Mouse (Mus musculus): ENCODE results near the gene Zfp952.
A peak's percentile ranks its signal among the peaks of the same experiment; 100 is the strongest.
"Not testable (repeated sequence)": the region's sequence is repeated elsewhere in the genome, so short reads cannot be mapped to it uniquely, and the experiment has no call there.

Zfp952 gene

DNA sequence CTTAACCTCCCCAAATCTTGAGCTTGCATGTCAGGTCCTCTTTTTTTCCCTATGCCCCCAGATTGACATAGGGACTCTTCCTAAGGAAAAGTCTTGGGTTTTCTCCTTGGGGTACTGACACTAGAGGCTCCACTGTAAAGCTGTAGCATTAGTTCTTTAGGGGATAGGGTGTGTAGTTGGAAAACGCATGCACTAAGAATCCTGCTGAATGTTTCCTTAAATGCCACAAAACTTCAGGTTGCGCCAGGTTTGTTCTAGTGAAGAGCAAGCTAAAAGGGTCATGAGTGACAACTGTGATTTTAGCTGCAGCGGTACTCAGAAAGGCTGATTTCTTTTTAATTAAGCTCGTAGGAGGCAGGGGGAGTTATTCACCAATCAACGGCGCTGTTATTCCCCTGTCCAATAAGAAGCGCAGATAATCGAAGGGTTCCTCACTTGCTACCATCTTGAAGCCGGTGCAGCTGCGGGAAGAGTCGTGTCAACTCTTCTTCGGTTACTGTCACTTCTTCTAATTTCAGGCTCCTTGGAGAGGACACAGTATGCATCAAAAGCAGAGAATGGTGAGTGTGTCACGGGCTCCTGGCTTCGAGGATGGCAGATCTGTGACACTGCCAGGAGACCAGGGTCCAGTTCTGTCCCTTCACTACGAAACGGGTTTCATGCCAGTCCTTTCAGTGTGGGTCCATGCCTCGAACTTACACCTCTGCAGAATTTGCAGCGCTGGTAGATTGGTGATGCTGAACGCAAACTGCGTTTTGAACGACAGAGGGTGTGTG is at the start of gene Zfp952:
Gene Zfp952 (plus strand): TSS at position 431 of the 776 bp plus-strand sequence.
- DNase-seq (ENCODE audit: low spot score in 2 of 2): peak; percentile 72 to 73

DNA sequence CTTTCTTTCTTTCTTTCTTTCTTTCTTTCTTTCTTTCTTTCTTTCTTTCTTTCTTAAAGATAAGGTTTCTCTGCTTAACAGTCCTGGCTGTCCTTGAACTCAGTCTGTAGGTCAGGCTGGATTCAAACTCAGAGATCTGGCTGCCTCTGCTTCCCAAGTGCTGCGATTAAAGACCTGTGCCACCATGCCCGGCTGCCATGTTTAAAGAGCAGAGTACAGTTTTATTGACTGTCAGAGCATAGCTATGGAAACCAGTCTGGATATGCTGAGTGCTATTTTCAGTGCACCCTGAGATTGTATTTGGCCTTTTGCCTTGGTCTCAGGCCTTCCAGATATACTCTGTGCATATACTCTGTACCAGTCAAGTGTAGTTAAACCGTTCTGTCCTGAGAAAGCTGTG is 49.3 kb upstream of the Zfp952 start:
- DNase-seq (ENCODE audit: low spot score in 2 of 2): no peak

DNA sequence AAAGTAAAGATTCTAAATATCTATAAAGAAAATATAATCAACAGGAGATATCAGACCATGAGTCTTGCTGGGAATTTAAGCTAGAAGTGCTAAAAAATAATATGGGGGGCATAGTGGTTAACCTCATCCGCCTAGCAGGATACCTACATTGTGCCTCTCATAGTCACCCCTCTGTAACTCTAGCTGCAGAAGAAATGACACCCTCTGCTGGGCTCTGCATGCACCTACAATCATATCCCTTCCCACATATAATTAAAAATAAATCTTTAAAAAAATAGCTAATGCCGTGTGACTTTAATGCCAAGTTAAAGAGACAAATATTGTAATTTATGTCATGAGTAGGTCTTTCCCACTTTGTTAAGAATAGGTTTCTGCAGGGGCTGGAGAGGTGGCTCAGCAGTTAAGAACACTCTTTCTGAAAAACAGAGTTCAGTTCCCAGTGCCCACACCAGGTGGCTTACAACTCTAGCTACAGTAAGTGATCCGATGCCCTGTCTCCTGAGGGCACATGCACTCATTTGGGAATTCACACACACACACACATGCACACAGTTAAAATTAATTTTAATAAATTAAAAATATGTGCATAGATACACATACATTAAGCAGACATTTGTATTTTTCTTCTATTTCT is 48.4 kb upstream of the Zfp952 start:
- DNase-seq (ENCODE audit: low spot score in 2 of 2): no peak

DNA sequence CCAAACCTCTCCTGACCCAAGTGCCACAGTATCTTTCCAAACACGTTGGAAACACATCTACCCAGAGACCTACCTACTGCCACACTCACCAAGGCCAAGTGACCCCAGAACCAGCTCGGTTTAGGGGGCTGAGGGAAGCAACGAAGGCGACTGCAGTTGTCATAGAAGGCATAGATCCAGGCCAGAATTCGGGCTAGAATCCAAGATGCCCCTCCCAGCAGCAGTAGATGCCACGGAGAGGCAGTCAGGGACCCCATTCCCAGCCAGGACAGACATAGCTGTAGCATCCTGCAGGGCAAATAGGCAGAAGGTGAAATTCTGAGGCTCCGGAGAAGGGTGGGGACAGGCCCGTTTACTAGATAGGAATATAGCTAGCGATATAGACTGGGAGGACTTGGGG is 46.2 kb upstream of the Zfp952 start:
- DNase-seq (ENCODE audit: low spot score in 2 of 2): no peak

DNA sequence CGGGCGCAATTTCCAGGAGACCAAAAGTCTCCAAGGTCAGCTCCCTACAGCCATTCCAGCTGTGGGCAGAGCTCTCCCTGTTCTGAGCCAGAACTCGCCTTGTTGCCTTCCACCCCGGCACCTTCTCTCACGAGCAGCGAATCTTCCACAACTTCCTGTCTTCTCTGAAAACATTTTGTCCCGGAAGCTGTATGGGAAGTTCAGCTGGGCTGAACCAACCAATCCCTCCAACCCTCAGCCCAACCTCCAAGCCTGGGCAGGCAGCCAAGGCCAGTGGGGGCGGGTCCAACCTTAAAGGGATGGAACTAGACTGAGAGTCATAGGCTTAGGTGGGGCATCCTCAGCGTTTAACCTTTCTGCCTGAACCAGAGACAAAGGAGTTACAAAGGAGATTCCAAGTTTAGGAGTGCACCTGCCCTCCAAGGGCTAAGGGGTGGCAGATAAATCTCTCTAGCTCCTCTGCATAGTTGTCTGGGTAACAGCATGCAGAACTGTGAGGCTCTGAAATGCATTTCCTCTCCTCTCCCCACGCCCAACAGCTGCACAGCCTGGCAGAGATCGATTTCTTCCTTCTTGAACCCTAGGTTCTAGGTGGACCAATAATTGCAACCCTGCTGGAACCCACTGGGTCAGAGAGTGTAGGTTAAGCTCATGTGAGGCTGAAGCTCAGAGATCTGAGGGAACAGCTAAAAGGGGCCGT is 45.6 kb upstream of the Zfp952 start, which contains the start of gene Cyp4f13:
Gene Cyp4f13 (minus strand): TSS at position 188 of the 700 bp plus-strand sequence.
- peak; percentile 98 to 99 for DNase-seq (ENCODE audit: low spot score in 2 of 2)

DNA sequence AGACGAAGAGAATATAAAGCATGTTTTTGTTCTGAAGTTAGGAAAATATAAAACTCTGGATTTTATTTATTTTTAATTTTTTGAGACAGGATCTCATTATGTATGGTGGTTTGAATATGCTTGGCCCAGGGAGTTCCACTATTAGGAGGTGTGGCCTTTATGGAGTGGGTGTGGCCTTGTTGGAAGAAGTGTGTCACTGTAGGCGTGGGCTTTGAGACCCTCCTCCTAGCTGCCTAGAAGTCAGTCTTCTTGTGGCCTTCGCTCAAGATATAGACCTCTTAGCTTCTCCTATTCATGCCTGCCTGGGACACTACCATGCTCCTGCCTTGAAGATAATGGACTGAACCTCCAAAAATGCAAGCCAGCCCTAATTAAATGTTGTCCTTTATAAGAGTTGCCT is 42.8 kb upstream of the Zfp952 start:
- no peak for DNase-seq (ENCODE audit: low spot score in 2 of 2)

DNA sequence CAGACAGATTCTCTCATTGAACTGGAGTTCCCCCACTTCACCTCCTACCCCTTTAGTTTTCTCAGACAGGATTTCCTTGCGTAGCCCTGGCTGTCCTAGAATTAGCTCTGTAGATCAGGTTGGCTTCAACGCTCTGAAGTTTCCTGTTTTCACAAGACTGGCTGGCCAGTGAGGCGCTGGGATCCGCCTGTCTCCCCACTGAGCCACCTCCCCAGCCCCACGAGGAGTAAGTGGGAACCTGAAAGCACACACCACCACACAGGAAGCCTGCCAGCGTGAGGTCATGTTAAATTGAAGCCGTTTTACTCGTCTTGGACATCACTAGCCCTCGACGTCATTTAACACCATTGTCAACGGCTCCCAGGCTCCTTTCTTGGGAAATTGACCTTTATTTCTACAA is 41.9 kb upstream of the Zfp952 start:
- DNase-seq (ENCODE audit: low spot score in 2 of 2): no peak

DNA sequence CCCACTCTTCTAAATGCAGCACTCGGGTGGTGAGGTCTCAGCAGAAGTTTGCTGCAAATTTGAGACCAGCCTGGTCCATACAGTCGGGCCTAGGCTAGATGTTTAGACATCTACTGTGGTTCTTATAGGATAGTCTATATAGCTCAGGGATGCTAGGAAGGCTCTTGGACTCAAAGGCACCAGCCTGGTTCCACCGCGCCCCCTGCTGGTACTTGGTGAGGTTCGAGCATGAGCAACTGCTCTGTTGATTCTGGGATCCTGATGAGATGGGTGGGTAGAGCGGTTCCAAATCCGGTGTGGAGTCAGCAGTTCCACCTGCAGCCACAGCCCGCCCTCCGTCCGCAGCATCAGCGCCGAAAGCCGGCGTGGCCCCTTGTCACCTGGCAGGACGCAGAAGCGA is 41.5 kb upstream of the Zfp952 start:
- DNase-seq (ENCODE audit: low spot score in 2 of 2): peak; percentile 57 to 72

DNA sequence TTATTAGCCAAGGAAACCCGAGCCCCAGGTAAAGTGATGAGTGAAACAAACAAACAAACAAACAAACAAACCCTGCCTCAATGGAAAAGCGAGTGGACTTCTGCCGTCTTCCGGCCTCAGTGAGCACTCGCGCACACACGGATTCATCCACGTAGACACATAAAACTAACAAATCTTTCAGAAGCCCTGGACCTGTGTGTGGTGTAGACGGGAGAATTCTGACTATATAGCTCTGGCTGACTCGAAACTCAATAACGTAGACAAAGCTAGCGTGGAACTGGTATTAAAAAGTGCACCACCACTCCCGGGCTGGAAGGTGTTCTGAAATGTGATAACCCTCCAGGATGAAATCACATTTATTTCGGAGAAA is 27.7 kb upstream of the Zfp952 start:
- DNase-seq (ENCODE audit: low spot score in 2 of 2): no peak

DNA sequence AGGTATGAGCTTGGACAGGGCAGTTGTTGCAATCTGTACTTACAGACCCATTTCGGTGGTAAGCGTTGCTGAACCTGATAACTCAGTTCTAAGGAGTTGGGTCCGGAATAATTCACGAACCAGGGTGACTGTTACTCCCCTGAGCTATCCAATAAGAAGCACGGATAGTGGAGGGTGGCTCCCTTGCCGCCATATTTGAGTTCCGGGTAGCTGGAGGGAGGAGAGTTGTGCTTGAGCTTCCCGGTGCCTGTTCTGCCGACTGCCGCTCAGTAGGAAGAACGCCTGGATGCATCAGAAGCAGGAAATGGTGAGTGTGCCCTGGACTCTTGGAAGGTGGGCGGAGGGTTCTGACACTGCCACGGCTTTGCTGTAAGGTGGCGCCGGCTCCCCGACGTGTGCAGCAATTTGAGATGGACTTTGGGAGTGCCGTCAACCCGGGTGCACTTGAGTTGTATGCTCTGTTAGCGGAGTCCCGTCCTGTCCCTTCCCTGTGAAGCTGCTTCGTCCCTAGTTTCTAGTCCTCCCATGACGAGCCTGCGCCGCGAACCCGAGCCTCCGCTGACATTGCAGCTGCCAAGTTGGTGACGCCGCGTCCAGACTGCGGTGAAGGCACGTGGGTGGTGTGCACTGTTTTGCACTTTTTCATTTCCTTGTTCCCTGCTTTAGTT is 27.2 kb upstream of the Zfp952 start, which contains the start of gene Zfp472:
Gene Zfp472 (plus strand): TSS at position 192 of the 668 bp plus-strand sequence.
- peak; percentile 82 to 90 for DNase-seq (ENCODE audit: low spot score in 2 of 2)

DNA sequence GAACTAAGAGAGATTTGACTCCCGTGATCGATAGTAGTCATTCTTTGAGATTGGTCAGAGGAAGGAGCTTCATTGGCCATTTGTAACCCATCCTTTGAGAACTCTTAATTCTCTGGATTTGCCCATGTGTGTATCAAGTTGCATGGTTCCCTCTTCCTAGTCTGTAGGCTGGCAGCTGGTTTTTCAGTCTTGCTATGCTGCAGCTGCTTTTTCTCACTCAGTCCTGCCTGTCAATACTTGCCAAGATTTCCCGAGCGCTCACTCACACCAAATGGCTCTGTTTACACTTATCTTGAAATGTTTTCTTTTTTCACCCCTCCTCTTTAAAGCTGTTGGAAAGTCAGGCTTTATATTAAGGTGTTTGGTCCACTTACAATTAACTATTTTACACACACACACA is 11.6 kb upstream of the Zfp952 start:
- DNase-seq (ENCODE audit: low spot score in 2 of 2): no peak

DNA sequence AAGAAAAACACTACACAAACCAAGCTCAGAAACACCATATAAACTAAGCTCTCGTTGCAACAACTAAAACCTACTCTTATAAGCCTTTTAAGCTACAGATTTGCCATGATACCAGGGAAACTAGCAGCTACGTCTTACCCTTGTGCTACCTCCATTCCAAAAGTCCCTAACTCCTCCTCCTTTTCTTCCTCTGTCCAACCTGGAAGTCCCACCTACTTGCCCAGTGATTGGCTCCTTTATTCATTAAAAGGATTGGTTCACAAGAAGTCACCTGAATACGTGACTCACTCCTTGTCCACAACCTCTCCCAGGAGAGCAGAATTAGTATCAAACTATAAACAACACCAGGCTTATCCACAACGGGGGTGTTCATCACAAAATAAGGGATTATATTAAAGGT is 6.6 kb upstream of the Zfp952 start:
- no peak for DNase-seq (ENCODE audit: low spot score in 2 of 2)

DNA sequence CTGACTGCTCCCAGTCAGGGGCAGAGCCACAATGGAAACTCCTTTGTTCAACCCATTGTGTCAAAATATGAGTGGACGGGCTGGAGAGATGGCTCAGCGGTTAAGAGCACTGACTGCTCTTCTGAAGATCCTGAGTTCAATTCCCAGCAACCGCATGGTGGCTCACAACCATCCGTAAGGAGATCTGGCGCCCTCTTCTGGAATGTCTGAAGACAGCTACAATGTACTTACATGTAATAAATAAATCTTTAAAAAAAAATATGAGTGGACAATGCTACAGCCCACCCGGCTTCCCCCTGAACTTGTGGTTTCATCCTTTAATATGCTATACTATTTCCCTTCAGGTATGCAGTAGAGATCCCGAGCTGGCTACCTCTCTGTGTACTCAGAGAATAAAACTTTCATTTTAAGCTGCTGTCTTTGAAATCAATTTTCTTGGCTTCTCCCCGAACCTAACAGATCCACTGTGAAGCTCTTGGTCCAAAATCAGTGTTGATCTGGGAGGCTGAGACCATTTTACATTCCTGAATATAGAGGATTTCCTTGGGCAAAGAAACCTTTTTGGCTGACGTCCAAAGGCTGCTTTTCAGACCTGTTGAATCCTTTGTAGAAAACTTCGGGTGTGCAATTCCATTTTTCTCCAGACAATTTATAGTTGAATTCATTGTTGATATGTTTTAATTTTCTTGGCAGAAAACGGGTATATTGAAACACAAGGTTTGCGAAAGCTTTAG is 797 bp upstream of the Zfp952 start:
- no peak for DNase-seq (ENCODE audit: low spot score in 2 of 2)

DNA sequence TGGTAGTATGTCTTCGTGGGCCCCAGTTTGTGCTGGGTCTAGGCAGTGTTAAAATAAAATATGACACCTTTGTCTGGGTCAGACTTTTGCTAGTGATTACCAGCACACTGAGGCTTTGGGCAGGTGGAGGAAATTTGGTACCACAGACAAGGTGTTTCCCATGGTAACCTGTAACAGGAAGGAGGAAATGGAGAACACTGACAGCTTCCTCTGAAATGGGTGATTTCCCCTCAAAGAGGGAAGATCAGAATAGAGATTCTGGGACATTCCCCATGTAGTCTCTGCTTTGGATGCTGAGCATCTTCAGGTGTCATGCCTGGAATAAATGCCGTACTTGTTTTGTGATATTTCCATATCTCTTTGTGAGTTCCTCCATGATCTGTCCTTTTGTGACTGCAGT is 5.6 kb downstream of the Zfp952 start:
- no peak for DNase-seq (ENCODE audit: low spot score in 2 of 2)

DNA sequence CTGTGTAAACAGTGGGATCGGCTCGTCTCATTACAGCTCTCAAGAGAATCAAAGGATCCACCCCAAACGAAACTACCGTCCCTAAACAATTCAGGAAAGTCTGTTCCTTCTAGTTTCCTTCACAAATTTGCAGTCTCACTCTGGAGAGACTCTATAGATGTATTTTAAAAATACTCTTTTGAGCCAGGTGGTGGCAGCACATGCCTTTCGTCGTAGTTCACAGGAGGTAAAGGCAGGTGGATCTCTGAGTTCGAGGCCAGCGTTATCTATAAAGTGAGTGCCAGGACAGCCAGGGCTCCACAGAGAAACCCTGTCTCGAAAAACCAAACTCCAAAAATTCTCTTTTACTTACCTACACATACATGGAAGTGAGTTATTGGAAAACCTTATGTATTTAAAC is 15.4 kb downstream of the Zfp952 start:
- no peak for DNase-seq (ENCODE audit: low spot score in 2 of 2)

DNA sequence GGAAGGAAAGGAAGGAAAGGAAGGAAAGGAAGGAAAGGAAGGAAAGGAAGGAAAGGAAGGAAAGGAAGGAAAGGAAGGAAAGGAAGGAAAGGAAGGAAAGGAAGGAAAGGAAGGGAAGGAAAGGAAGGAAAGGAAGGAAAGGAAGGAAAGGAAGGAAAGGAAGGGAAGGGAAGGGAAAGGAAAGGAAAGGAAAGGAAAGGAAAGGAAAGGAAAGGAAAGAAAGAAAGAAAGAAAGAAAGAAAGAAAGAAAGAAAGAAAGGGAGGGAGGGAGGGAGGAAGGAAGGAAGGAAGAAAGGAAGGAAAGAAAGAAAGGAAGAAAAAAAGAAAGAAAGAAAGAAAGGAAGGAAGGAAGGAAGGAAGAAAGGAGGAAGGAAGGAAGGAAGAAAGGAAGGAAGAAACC is 27.5 kb downstream of the Zfp952 start:
- not testable (repeated sequence) for DNase-seq (ENCODE audit: low spot score in 2 of 2)

DNA sequence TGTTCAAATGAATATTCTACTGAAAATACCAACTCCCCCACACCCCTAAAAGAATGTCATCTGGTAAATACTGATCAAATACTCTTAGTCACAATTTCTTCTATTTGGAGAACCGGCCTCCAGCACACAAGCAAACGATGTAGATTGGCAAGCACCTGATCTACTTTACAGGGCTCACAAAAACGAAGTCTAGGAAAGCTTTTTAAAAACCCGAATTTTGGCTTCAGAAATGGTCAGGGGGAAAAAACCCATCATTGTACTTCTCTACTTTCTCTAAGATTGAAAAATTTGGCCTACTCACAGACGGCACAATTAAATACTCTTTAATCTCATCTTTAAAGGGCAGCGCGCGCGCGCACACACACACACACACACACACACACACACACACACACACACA is 39.4 kb downstream of the Zfp952 start:
- no peak for DNase-seq (ENCODE audit: low spot score in 2 of 2)

DNA sequence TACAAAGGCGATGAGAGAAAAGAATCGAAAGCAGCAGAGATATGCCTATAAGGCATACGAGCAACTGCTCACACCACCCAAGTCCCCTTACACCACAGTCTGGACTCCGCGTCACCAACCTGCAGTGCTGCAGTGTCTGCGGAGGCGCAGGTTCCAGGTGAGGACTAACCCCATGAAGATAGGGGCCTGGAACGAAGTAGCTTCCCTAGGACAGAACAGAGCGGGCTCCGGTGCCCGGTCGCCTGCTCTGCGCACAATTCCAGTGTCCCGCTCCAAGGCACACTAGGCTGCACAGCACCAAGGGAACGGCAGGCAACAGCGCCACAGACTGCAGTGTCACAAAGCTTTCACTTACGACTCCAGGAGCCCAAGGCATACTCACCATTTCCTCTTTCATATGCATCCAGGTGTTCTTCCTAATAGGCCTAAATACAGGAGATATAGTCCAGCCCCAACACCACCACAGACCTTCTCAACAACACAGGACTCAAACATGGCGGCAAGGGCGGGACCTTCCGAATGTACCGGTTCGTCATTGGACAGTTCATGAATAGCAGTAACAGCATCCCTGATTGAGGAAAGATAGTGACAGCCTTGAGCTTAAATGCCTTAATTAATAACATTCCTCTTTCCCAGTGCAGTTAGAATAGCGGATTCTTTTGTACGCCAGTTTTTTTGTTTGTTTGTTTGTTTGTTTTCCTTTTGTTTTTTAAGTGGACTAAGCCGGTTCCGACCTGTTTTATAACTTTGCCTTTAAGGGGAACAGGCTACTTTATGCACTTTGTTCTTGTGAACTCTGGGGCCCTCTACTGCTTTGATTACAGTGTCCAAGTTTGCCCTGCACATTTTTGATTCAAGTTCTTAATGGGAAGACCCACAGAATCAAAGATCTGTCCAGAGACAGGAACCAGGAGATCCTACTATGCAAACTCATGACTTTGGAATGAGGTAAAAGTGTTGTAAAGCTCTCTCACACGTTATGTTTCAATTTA is 40.3 kb downstream of the Zfp952 start, which contains the start of gene Zfp763:
Gene Zfp763 (minus strand): TSS at position 503 of the 992 bp plus-strand sequence.
- peak; percentile 15 to 76 for DNase-seq (ENCODE audit: low spot score in 2 of 2)

Measured in urinary bladder, adult 18-20 months (tissue).